Mouse (Mus musculus): ENCODE measurements around the gene Zc3h13.

DNA sequence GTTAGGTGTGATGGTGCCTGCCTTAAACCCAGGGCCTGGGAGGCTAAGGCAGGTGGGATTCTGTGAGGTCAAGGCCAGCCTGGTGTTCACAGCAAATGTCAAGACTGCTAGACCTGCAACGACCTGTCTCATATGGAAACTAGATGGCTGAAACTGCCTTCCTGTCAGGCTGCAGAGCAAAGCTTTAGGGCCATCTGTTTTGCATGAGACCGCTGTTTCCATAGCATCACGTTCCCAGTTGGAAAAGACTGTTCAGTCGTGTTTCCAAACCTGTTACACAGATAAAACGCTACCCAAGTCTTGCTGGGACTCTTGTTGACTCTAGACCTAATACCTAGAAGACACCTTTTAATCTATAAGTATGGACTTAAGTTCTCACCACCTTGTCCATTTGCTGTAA lies 61.9 kb downstream of the Zc3h13 start:
- TF ChIP-seq POLR2A (IDR thresholded peaks at IDR 0.05; ENCODE audit: borderline replicate concordance, insufficient read depth, low read length) (no peak), CTCF (IDR thresholded peaks at IDR 0.05; ENCODE audit: borderline replicate concordance, insufficient read depth, low read depth, low read length) (no peak)

Data from cerebellum, adult 2 months (tissue).